Mouse (Mus musculus): Measurements from ENCODE around the gene Lsm2.

- TF ChIP-seq CTCF (IDR thresholded peaks at IDR 0.05; ENCODE audit: low read depth) (no peak), EP300 (IDR thresholded peaks at IDR 0.05; ENCODE audit: low read depth) (no peak)
These were observed 33.6 kb downstream of the Lsm2 start for GRCm38 (mm10) chr17:35015296-35015695.

Measured in liver, postnatal 0 days (tissue).